Mouse (Mus musculus) stomach, embryonic 14.5 days (tissue): ENCODE data around the gene Actl11. TPM values are rescaled to one million over a fixed set of nuclear protein-coding genes. Genes with fewer than 3 reads are reported as not detected.

Experiments used
- ATAC-seq: fragments of 200-750 bp; cut with Nextera tagmentation; 2 replicates; pipeline ENCODE4 v1.8.0; 2017; ENCODE audit warnings: low read depth, moderate TSS enrichment; ENCODE audit not compliant: insufficient number of reproducible peaks, insufficient read depth, low FRiP score
- H3K27ac ChIP-seq: fragments of 300-500 bp; sonication (generic); 2 replicates; pipeline ENCODE4 v1.5.1; 2014; ENCODE audit warnings: mild to moderate bottlenecking, low read length, moderate library complexity, mixed read lengths
- H3K27me3 ChIP-seq: fragments of 300-500 bp; sonication (generic); 2 replicates; pipeline ENCODE4 v1.6.1; 2014; ENCODE audit warnings: low read length, control low read depth, mixed read lengths; ENCODE audit not compliant: control insufficient read depth, insufficient read depth
- H3K36me3 ChIP-seq: fragments of 300-500 bp; sonication (generic); 2 replicates; pipeline ENCODE4 v1.6.1; 2014; ENCODE audit warnings: mild to moderate bottlenecking, control low read depth, low read length, moderate library complexity, mixed read lengths; ENCODE audit not compliant: control insufficient read depth, insufficient read depth
- H3K4me1 ChIP-seq: fragments of 300-500 bp; sonication (generic); 2 replicates; pipeline ENCODE4 v1.6.1; 2014; ENCODE audit warnings: low read length, control low read depth, mixed read lengths; ENCODE audit not compliant: control insufficient read depth, insufficient read depth
- H3K4me2 ChIP-seq: fragments of 300-500 bp; sonication (generic); replicated peaks from 2 replicates; pipeline ENCODE4 v1.6.1; 2014; ENCODE audit warnings: low read depth, low read length, control low read depth
- H3K4me3 ChIP-seq: fragments of 300-500 bp; sonication (generic); 2 replicates; pipeline ENCODE4 v1.5.1; 2014; ENCODE audit warnings: low read depth, low read length, control low read depth
- H3K9ac ChIP-seq: fragments of 300-500 bp; sonication (generic); replicated peaks from 2 replicates; pipeline ENCODE4 v1.6.1; 2014; ENCODE audit warnings: low read depth, mild to moderate bottlenecking, control low read depth, low read length, moderate library complexity, mixed read lengths
- H3K9me3 ChIP-seq: fragments of 300-500 bp; sonication (generic); 2 replicates; pipeline ENCODE4 v1.6.1; 2016; ENCODE audit warnings: low read depth, low read length, control low read depth; ENCODE audit not compliant: control insufficient read depth
- WGBS: fragments of 180-500 bp; shearing (Covaris S2); extraction: QIAGEN DNeasy Blood & Tissue Kit; methylation state at CpG from one replicate; pipeline ENCODE4 v1.1.7; 2014; 5-methylcytosine and 5-hydroxymethylcytosine counted together
- polyA plus RNA-seq: library from polyadenylated mRNA; unstranded; fragments of >200 nt; fragmentation: Nextera tagmentation; extraction: Ambion mirVana; gene quantifications from 2 replicates; pipeline ENCODE4 v1.2.1, GENCODE M21; 2014

Actl11 gene
- polyA plus RNA-seq, 1 experiment from 2014 or later, result not detected

DNA sequence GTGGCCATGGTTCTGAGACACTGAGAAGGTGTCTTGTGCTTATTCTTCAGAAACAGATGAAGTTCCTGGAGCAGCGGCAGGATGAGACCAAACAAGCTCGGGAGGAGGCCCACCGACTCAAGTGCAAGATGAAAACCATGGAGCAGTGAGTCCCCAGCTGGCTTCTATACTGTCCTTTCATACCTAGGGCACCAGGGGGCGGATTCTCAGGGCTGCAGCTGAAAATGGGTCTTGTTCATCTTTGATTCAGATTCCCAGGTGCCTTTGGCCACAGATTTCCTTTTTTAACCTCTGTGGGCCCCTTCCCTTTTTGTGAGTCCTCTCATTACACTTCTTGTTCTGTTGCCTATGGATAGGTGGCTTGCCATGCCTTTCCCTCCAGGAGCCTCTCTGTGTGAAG, 32.7 kb downstream of the Actl11 start:
- peaks cover 27% of the 10 kb centered on the region; the same call in 1 of the 2 replicates for H3K36me3 ChIP-seq
- H3K9me3 ChIP-seq, result no peaks in the 10 kb centered on the region
- H3K27ac ChIP-seq, result no peak overlapping the region
- no peak for ATAC-seq
- 76% methylated on average over 4 of the region's 4 CpGs for WGBS
- no peak overlapping the region for H3K9ac ChIP-seq
- H3K4me1 ChIP-seq, result no peaks in the 10 kb centered on the region
- H3K27me3 ChIP-seq, result no peaks in the 10 kb centered on the region
- H3K4me2 ChIP-seq, result no peak overlapping the region
- no peak overlapping the region for H3K4me3 ChIP-seq

DNA sequence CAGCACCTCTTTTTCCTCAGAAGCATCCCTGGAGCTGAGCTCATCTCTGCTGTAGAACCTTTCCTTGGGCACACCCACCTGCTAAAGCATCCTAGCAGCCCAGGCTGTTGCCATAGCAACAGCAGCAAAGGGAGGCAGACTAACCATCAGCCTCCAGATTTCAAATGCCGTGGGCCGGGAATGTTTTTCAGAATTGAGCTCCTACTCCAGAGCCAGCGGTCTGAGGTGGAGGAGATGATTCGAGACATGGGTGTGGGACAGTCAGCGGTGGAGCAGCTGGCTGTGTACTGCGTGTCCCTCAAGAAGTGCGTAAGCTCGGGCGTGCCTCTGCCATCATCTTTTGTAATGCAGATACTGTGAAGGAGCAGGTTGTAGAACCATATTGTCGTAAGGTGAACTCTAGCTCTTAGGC, 33.1 kb downstream of the Actl11 start:
- no peak for ATAC-seq
- Histone ChIP-seq H3K36me3 (peaks cover 27% of the 10 kb centered on the region; the same call in 1 of the 2 replicates), H3K9me3 (no peaks in the 10 kb centered on the region), H3K4me3 (no peak overlapping the region), H3K4me2 (no peak overlapping the region), H3K27me3 (no peaks in the 10 kb centered on the region), H3K4me1 (no peaks in the 10 kb centered on the region), H3K9ac (no peak overlapping the region), H3K27ac (peak overlapping the region; percentile 15; the same call in 1 of the 2 replicates)
- 87% methylated on average over 10 of the region's 10 CpGs for WGBS

DNA sequence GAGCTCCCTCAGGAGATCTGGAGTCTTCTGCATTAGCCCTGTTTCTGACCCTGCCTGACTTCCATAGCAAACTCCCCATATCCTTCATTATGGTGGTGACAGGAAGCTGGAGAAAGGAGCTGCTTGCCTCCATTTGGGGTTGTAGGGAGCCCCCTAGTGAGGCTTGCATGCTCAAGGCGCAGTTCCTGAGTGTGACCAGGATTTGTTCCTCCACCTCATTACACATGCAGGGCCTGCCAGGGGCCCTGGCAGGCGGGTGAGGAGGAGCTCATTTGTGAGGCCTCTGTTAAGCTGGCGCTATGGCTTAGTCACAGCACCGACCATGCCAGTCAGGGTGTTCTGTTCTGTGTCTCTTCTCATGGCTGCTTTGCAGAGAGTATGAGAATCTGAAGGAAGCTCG, 33.6 kb downstream of the Actl11 start:
- no peaks in the 10 kb centered on the region for H3K9me3 ChIP-seq
- H3K27me3 ChIP-seq, result no peaks in the 10 kb centered on the region
- ATAC-seq, result no peak
- peaks cover 27% of the 10 kb centered on the region; the same call in 1 of the 2 replicates for H3K36me3 ChIP-seq
- no peak overlapping the region for H3K4me3 ChIP-seq
- no peak overlapping the region for H3K9ac ChIP-seq
- WGBS, result 57% methylated on average over 5 of the region's 5 CpGs
- no peaks in the 10 kb centered on the region for H3K4me1 ChIP-seq
- H3K4me2 ChIP-seq, result no peak overlapping the region
- H3K27ac ChIP-seq, result peak overlapping the region; percentile 15; the same call in 1 of the 2 replicates

DNA sequence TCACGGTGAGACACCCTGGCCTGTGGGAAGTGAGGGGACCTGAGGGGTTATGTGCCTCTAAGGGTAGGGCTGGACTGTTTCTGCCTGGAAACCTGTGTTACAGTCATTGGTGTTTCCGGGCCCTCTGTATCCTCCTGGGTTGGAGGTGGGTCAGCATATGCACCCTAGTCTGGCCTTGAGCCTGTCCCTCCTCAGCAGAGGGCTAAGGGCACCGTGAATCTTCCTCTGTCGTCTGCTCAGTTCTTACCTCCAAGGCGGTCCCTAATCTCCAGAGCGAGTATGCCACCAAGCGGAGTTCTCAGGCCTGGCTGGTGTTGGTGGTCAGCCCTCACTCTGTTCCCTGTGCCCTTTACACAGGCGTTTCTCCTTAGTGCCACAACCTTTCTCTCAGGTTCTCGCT, 34.6 kb downstream of the Actl11 start:
- WGBS, result 91% methylated on average over 9 of the region's 9 CpGs
- Histone ChIP-seq H3K4me2 (no peak overlapping the region), H3K4me3 (no peak overlapping the region), H3K4me1 (no peaks in the 10 kb centered on the region), H3K27me3 (no peaks in the 10 kb centered on the region), H3K27ac (no peak overlapping the region), H3K36me3 (peaks cover 26% of the 10 kb centered on the region), H3K9me3 (no peaks in the 10 kb centered on the region), H3K9ac (no peak overlapping the region)
- ATAC-seq, result no peak

DNA sequence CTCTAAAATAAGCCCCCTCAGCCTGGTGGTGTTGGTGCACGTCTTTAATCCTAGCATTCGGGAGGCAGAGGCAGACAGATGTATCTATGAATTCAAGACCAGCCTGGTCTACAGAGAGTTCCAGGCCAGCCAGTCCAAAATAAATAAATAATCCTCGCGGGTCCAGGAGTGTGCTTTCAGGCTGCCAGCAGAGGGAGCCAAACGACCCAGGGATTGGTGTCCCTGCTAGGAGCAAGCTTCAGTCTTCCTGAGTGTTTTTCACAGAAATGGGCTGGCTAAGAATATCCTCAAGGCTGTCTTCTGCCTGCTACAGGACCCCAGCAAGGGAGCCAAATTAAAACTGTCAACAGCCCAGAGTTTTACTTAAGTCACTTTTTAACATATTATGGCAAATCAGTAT, 35.4 kb downstream of the Actl11 start:
- Histone ChIP-seq H3K27ac (no peak overlapping the region), H3K9me3 (no peaks in the 10 kb centered on the region), H3K4me1 (no peaks in the 10 kb centered on the region), H3K27me3 (no peaks in the 10 kb centered on the region), H3K4me3 (no peak overlapping the region), H3K36me3 (peaks cover 28% of the 10 kb centered on the region), H3K4me2 (no peak overlapping the region), H3K9ac (no peak overlapping the region)
- peak; percentile 59; the same call in 1 of the 2 replicates for ATAC-seq
- WGBS, result 14% methylated on average over 5 of the region's 5 CpGs

DNA sequence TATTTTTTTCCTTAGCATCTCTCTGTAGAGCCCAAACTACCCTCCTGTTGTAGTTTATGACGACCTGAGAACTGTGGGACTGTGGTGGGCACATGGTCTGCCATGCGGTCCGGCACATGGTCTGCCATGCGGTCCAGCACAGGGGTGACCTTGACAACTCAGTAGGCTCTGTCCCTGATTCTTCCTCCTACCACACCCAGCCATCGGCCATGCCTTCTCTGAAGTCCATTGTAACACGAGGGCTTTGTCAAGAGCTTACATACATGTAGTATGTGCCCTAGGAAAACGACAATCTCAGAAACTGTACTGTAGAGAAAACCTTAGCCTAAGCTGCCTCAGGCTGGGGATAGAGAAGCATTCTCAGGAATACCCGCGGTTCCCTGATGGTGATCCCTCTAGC, 36.4 kb downstream of the Actl11 start:
- H3K36me3 ChIP-seq, result peaks cover 28% of the 10 kb centered on the region
- no peak overlapping the region for H3K4me2 ChIP-seq
- no peak for ATAC-seq
- WGBS, result 93% methylated on average over 9 of the region's 9 CpGs
- no peaks in the 10 kb centered on the region for H3K27me3 ChIP-seq
- H3K27ac ChIP-seq, result no peak overlapping the region
- no peaks in the 10 kb centered on the region for H3K4me1 ChIP-seq
- H3K9me3 ChIP-seq, result no peaks in the 10 kb centered on the region
- H3K9ac ChIP-seq, result no peak overlapping the region
- H3K4me3 ChIP-seq, result no peak overlapping the region

DNA sequence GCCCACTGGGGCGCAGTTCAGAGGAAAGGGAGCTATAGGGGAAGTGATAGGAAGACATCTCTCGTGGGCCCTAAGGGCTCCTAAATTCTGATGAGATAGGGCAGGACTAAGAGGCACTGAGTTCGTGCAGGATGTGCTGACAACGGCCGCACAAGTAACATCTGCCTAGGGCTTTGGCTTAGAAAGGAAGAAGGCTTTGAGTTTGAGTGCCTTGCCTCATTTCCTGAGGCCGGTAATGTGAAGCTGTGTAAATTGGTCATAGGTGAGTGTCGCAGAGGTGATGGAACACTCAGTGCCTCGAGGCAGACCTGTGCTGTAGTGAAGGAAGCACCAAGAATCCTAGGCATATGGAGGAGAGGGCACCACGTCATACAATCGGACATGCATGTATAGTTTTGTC, 38.4 kb downstream of the Actl11 start:
- H3K4me3 ChIP-seq, result no peak overlapping the region
- ATAC-seq, result no peak
- peaks cover 17% of the 10 kb centered on the region for H3K36me3 ChIP-seq
- H3K27ac ChIP-seq, result no peak overlapping the region
- no peaks in the 10 kb centered on the region for H3K4me1 ChIP-seq
- no peak overlapping the region for H3K9ac ChIP-seq
- 86% methylated on average over 10 of the region's 10 CpGs for WGBS
- no peak overlapping the region for H3K4me2 ChIP-seq
- no peaks in the 10 kb centered on the region for H3K27me3 ChIP-seq
- no peaks in the 10 kb centered on the region for H3K9me3 ChIP-seq

DNA sequence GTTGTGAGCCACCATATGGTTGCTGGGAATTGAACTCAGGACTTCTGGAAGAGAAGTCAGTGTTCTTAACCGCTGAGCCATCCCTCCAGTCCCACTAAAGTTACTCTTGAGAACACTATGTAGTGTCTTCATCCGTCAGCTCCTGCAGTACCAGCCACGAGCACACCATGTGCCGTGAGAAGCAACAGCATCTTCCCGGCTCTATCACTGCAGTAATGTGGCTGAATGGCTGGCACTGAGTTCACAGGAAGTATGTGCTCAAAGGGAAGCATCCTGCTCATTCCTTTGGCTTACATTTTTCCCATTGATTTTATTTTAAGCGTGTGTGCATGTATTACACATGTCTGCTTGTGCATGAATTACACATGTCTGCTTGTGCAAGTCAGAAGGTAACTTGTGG, 39.2 kb downstream of the Actl11 start:
- no peak overlapping the region for H3K27ac ChIP-seq
- 87% methylated on average over 6 of the region's 6 CpGs for WGBS
- H3K4me1 ChIP-seq, result no peaks in the 10 kb centered on the region
- no peaks in the 10 kb centered on the region for H3K27me3 ChIP-seq
- H3K4me3 ChIP-seq, result no peak overlapping the region
- no peaks in the 10 kb centered on the region for H3K9me3 ChIP-seq
- no peak overlapping the region for H3K4me2 ChIP-seq
- peaks cover 12% of the 10 kb centered on the region for H3K36me3 ChIP-seq
- ATAC-seq, result no peak
- H3K9ac ChIP-seq, result no peak overlapping the region

DNA sequence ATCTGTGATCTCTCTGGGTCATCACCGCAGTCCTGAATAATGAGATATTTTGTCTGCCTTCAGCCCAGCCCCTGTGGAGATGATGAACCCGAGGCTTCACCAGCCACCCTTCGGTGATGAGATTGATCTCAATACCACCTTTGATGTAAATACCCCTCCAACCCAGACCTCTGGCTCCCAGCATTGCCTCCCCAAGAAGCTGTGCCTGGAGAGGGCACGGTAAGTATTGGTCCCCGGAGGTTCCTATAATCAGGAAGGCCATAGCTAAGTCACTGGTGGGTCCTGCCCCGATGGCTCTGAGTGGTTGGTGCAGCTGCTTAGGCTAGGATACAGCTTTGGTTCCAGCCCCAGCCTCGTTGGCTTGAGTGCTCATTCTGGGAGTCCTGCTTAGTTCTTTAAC, 40.3 kb downstream of the Actl11 start:
- no peak overlapping the region for H3K4me2 ChIP-seq
- H3K9me3 ChIP-seq, result no peaks in the 10 kb centered on the region
- no peaks in the 10 kb centered on the region for H3K27me3 ChIP-seq
- 84% methylated on average over 7 of the region's 7 CpGs for whole genome bisulfite sequencing
- H3K4me3 ChIP-seq, result no peak overlapping the region
- H3K9ac ChIP-seq, result no peak overlapping the region
- no peak for ATAC-seq
- no peaks in the 10 kb centered on the region for H3K4me1 ChIP-seq
- no peak overlapping the region for H3K27ac ChIP-seq
- H3K36me3 ChIP-seq, result peaks cover 12% of the 10 kb centered on the region
